Mouse (Mus musculus) embryonic facial prominence, embryonic 13.5 days (tissue): ENCODE results near the gene Cdkal1. TPM values are rescaled to one million over a fixed set of nuclear protein-coding genes. Genes with fewer than 3 reads are reported as not detected.

Source experiments
- ATAC-seq: fragments of 200-750 bp; cut with Nextera tagmentation; 2 replicates; pipeline ENCODE4 v1.8.0; 2017; ENCODE audit warnings: low read depth; ENCODE audit not compliant: insufficient number of reproducible peaks, insufficient read depth, low FRiP score, low TSS enrichment
- H3K27ac ChIP-seq: fragments of 300-500 bp; sonication (generic); 2 replicates; pipeline ENCODE4 v1.5.1; 2015; ENCODE audit warnings: moderate library complexity, mild to moderate bottlenecking, inconsistent platforms
- H3K27me3 ChIP-seq: fragments of 300-500 bp; sonication (generic); 2 replicates; pipeline ENCODE4 v1.6.1; 2015; ENCODE audit warnings: mild to moderate bottlenecking, inconsistent platforms
- H3K36me3 ChIP-seq: fragments of 300-500 bp; sonication (generic); 2 replicates; pipeline ENCODE4 v1.6.1; 2015; ENCODE audit warnings: mild to moderate bottlenecking, inconsistent platforms
- H3K4me1 ChIP-seq: fragments of 300-500 bp; sonication (generic); 2 replicates; pipeline ENCODE4 v1.6.1; 2015; ENCODE audit warnings: inconsistent platforms
- H3K4me2 ChIP-seq: fragments of 300-500 bp; sonication (generic); 2 replicates; pipeline ENCODE4 v1.6.1; 2015; ENCODE audit warnings: moderate library complexity, mild to moderate bottlenecking, inconsistent platforms
- H3K4me3 ChIP-seq: fragments of 300-500 bp; sonication (generic); 2 replicates; pipeline ENCODE4 v1.5.1; 2015; ENCODE audit warnings: mild to moderate bottlenecking, inconsistent platforms
- H3K9ac ChIP-seq: fragments of 300-500 bp; sonication (generic); 2 replicates; pipeline ENCODE4 v1.6.1; 2015; ENCODE audit warnings: mild to moderate bottlenecking, inconsistent platforms
- H3K9me3 ChIP-seq: fragments of 300-500 bp; sonication (generic); 2 replicates; pipeline ENCODE4 v1.6.1; 2016; ENCODE audit warnings: inconsistent platforms
- WGBS: fragments of 180-500 bp; shearing (Covaris S2); methylation state at CpG from one replicate; pipeline ENCODE4 v1.1.7; 2015; ENCODE audit warnings: mixed read lengths; 5-methylcytosine and 5-hydroxymethylcytosine counted together
- polyA plus RNA-seq: library from polyadenylated mRNA; unstranded; fragments of >200 nt; fragmentation: Nextera tagmentation; extraction: Ambion mirVana; gene quantifications from 2 replicates; pipeline ENCODE4 v1.2.1, GENCODE M21; 2015

Cdkal1 gene
- polyA plus RNA-seq, 1 experiment from 2014 or later: 34.0 TPM

DNA sequence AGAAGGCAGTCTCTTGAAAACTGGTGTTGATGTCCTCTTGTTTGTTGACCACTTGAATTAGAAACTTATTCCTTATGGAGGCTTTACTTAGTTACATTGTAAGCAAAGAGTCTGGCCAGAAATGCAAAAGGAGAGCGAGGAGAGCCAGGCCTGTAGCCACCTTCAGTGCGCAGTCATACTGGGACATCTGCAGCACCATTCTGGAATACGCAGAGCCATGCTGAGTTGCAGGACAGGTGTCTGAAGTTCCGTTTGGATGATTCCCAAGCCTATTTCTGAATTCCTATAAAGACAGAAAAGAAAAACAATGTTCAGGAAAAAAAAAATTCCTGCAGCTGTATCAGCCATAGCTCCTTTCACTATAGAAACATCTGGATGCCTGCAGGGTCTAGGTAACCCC is 529.5 kb downstream of the Cdkal1 start:
- no peak overlapping the region for H3K4me2 ChIP-seq
- 82% methylated on average over 4 of the region's 4 CpGs for WGBS
- H3K36me3 ChIP-seq: 0 out of 2 replicates have a peak, but pooled peaks cover 7% of the 10 kb centered on the region
- H3K4me1 ChIP-seq: peaks cover 5% of the 10 kb centered on the region; the same call in 1 of the 2 replicates
- ATAC-seq: no peak
- no peak overlapping the region for H3K27ac ChIP-seq
- H3K9me3 ChIP-seq: no peaks in the 10 kb centered on the region
- H3K27me3 ChIP-seq: no peaks in the 10 kb centered on the region
- no peak overlapping the region for H3K9ac ChIP-seq
- H3K4me3 ChIP-seq: no peak overlapping the region

DNA sequence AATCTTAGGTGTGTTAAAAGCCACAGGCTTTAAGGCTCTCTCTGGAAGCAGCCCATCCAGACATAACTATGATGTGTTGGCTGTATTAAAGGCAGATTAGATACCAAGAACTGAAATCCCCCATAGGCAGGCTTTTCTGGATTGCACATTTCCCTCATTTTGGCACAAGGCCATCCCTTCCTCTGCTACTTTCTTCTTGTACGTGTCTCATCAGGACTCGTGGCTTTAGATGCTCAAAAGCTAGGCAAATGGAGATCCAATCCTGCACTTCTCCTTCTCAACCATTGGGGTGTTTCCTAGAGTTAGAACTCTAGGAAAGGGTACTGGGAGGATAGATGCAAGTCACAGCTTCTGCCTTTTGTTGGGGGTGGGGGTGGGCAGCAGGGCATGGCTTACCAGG is 535.1 kb downstream of the Cdkal1 start:
- Histone ChIP-seq H3K36me3 (0 out of 2 replicates have a peak, but pooled peaks cover 7% of the 10 kb centered on the region), H3K4me3 (no peak overlapping the region), H3K4me1 (peaks cover 8% of the 10 kb centered on the region), H3K4me2 (no peak overlapping the region), H3K27me3 (no peaks in the 10 kb centered on the region), H3K9ac (no peak overlapping the region), H3K27ac (no peak overlapping the region), H3K9me3 (no peaks in the 10 kb centered on the region)
- ATAC-seq: no peak
- 27% methylated on average over 2 of the region's 2 CpGs for WGBS

DNA sequence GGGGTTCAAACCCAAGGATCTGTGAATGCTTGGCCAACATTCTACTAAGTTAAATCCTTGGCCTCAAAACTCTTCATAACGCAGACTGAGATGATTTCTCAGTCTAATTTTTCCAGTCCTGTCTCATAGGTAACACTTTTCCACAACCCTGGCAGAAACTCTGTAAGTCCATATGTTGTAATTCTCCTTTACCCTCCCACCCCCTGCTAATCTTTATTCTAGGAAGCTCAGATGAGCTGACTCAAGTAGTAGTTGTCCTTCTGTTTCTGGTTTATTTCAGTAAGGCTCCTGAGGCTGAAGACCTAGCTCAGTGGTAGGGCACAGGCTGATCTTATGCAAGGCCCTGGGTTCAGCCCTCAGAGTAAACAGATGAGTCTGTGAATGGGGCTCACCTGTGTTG is 537.8 kb downstream of the Cdkal1 start:
- Histone ChIP-seq H3K4me1 (peaks cover 13% of the 10 kb centered on the region), H3K4me3 (no peak overlapping the region), H3K36me3 (no peaks in the 10 kb centered on the region), H3K27me3 (no peaks in the 10 kb centered on the region), H3K9me3 (no peaks in the 10 kb centered on the region), H3K9ac (no peak overlapping the region), H3K27ac (no peak overlapping the region), H3K4me2 (no peak overlapping the region)
- WGBS: 88% methylated on average over 1 of the region's 1 CpGs
- ATAC-seq: no peak

DNA sequence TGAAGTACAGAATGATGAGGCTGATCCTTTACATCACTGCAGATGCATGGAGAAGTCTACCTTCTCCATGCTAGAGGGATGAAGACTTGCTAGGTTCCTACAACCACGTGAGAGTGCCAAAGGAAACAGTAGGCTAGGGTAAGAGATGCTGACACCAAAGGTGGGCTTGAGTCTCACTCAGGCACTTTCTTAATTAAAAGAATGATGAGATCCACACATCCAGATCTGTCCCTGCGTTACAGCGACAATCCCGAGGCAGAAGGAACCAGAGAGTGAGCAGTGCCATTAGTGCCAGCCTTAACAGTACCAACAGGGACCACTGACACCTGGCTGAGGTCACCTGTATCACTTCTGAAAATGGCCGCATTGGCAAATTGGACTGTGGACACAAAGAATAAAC is 539.2 kb downstream of the Cdkal1 start:
- no peak for ATAC-seq

DNA sequence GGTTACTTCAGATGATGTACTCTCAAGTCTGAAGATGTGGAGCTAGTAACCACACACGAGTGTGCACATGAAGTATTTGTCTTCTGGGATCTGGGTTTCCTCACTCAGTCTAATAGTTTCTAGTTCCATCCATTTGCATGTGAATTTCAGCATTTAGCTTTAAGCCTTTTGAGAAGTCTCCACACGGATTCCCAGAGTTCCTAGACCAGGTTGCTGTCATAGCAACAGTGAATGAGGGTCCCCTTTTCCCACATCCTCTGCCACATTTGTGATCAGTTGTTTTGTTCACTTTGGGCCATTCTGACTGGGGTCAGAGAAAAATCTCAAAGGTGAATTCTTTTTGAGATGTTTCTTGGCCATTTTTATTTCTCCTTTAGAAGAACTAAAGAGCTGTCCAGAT is 543.4 kb downstream of the Cdkal1 start:
- no peak for ATAC-seq
- Histone ChIP-seq H3K4me1 (peaks cover 5% of the 10 kb centered on the region; the same call in 1 of the 2 replicates), H3K27me3 (no peaks in the 10 kb centered on the region), H3K36me3 (no peaks in the 10 kb centered on the region), H3K4me2 (no peak overlapping the region), H3K9ac (no peak overlapping the region), H3K9me3 (no peaks in the 10 kb centered on the region), H3K4me3 (no peak overlapping the region), H3K27ac (no peak overlapping the region)
- WGBS: 67% methylated on average over 2 of the region's 2 CpGs

More for the DNA sequence above, 539.2 kb downstream of the Cdkal1 start:
- Histone ChIP-seq H3K27ac (no peak overlapping the region), H3K4me3 (no peak overlapping the region), H3K9me3 (no peaks in the 10 kb centered on the region), H3K4me1 (peaks cover 13% of the 10 kb centered on the region), H3K36me3 (no peaks in the 10 kb centered on the region), H3K4me2 (no peak overlapping the region), H3K9ac (no peak overlapping the region), H3K27me3 (no peaks in the 10 kb centered on the region)
- WGBS: 91% methylated on average over 5 of the region's 5 CpGs

DNA sequence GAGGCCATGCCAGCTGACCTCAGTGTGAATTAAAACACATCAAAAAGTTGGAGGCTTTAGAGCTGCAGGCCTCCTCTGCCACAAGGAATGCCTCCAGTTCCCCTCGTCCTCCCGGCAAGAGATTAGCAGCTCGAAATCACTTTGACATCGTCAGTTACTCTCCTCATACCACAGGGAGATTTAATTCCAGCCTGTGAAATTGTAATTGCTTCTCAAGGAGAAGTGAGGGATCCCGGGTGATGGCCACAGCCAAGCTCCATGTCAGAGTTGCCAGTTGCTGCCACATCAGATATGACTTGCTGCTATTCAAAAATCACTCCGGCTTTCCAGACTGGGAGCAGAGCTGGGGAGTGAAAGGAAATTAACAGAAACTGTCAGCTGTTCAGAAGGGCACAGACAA is 548.1 kb downstream of the Cdkal1 start:
- Histone ChIP-seq H3K4me1 (no peaks in the 10 kb centered on the region), H3K4me2 (no peak overlapping the region), H3K9me3 (no peaks in the 10 kb centered on the region), H3K27me3 (no peaks in the 10 kb centered on the region), H3K36me3 (no peaks in the 10 kb centered on the region), H3K4me3 (no peak overlapping the region), H3K9ac (no peak overlapping the region), H3K27ac (no peak overlapping the region)
- no peak for ATAC-seq
- WGBS: 28% methylated on average over 6 of the region's 6 CpGs

DNA sequence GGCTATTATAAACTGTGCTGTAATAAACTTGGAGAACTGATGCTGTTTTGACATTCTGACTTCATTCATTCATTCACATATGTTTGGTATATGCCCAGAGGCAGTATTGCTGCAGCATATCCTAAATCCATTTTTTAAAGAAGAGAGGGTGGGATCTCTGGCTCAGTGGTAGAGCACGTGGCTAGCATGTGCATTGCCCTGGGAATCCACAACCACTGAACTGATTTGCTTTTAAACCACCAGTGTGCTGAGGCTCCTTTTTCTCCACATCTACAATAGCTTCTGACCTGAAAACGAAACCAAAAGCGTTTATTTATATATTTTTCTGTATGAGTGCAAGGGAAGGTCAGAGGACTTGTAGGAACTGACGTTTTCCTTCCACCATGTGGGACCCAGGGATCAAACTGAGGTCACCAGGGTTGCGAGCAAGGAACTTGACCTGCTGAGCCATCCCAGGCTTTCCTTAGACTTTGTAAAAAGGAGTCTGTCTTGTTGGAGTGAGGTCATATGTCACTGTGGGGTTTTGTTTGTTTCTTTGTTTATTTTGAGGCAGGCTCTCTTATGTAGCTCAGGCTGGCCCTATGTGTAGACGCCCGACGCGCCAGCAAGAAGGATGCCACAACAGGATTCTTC is 562.8 kb downstream of the Cdkal1 start:
- Histone ChIP-seq H3K27ac (no peak overlapping the region), H3K9me3 (no peaks in the 10 kb centered on the region), H3K4me1 (no peaks in the 10 kb centered on the region), H3K27me3 (no peaks in the 10 kb centered on the region), H3K36me3 (no peaks in the 10 kb centered on the region), H3K4me2 (no peak overlapping the region), H3K9ac (no peak overlapping the region), H3K4me3 (no peak overlapping the region)
- WGBS: 80% methylated on average over 9 of the region's 9 CpGs
- ATAC-seq: no peak

DNA sequence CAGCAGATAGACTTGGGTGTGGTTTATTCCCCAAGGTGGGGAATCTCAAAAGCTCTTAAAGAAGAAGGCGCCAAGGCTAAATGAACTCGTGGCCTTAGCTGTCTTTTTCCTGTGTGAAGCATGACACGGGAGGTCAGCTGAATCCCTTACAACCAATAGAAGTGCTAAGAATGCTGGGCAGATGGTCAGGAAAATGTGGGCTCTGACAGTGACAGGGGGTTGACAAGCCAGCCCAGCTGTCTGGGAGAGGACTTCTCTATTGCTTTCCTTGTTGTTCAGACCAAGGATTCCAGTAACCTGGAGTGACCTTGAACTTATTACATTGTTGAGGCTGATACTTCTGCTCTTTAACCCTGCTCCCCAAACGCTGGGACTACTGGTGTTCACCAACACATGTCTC is 564.9 kb downstream of the Cdkal1 start:
- H3K4me2 ChIP-seq: no peak overlapping the region
- no peaks in the 10 kb centered on the region for H3K4me1 ChIP-seq
- H3K27me3 ChIP-seq: no peaks in the 10 kb centered on the region
- H3K9ac ChIP-seq: no peak overlapping the region
- WGBS: 72% methylated on average over 4 of the region's 4 CpGs
- no peak for ATAC-seq
- H3K36me3 ChIP-seq: no peaks in the 10 kb centered on the region
- no peak overlapping the region for H3K4me3 ChIP-seq
- no peaks in the 10 kb centered on the region for H3K9me3 ChIP-seq
- H3K27ac ChIP-seq: no peak overlapping the region

DNA sequence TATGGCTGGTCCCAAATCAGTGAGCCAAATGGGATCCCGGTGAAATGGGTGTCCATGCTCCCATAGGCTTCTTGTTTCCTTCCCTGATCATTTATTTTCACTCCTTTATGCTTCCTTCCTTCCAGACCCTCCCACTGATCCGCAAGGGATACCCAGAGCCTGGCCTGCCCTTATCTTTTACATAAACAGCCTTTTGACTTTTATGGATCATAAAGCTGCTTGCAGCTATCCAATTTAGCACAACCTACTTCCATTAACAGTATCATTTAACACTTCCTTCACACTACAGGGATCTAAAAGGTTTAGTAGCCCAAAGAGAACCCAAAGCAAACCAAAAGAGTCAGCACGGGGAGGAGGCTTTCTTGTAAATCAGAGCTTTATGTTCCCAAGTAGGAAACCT is 570.4 kb downstream of the Cdkal1 start:
- Histone ChIP-seq H3K4me3 (no peak overlapping the region), H3K27me3 (no peaks in the 10 kb centered on the region), H3K9me3 (no peaks in the 10 kb centered on the region), H3K36me3 (no peaks in the 10 kb centered on the region), H3K27ac (no peak overlapping the region), H3K9ac (no peak overlapping the region), H3K4me1 (no peaks in the 10 kb centered on the region), H3K4me2 (no peak overlapping the region)
- ATAC-seq: no peak
- WGBS: 85% methylated on average over 3 of the region's 3 CpGs

DNA sequence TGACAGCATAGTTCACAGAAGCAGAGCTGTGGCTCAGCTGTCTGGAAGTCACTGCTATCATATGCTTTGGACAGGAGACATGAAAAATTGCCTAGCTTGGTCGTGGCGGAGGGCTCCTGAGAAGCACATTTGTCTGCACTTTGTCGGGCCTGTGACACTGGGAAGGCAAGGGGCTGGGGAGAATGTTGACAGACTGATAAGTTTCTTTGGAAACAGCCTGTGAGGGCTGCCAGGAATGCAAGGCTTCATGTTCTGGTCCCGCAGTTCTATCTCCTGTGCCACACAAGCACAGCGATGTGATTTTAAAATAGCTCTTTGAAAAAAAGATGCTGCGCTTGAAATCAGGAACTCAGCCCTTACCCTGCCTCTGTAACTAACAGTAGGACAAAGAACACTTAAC is 573.9 kb downstream of the Cdkal1 start:
- Histone ChIP-seq H3K9ac (no peak overlapping the region), H3K4me2 (no peak overlapping the region), H3K4me3 (no peak overlapping the region), H3K27me3 (no peaks in the 10 kb centered on the region), H3K27ac (no peak overlapping the region), H3K36me3 (no peaks in the 10 kb centered on the region), H3K4me1 (no peaks in the 10 kb centered on the region), H3K9me3 (no peaks in the 10 kb centered on the region)
- ATAC-seq: no peak
- WGBS: 85% methylated on average over 6 of the region's 6 CpGs

DNA sequence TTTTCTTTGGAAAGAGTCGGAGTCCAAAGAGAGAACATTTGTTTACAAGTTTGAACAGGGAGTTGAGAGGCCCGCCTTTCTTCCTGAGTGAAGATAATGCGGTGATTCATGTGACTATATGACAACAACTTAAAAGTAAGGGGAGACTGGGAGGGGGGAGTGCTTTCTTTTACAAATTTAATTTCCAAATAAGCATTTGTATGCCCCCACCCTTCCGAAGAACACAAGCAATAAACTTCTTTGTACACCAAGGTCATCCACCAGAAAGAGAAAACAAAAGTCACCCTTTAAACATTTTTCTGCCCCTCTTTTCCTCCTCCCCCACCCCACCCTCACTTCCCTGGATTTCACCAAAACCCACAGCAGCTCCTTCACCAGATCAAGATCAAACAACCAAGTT is 577.3 kb downstream of the Cdkal1 start:
- Histone ChIP-seq H3K27me3 (no peaks in the 10 kb centered on the region), H3K9me3 (no peaks in the 10 kb centered on the region), H3K27ac (no peak overlapping the region), H3K9ac (no peak overlapping the region), H3K4me2 (no peak overlapping the region), H3K4me1 (peaks cover 7% of the 10 kb centered on the region; the same call in 1 of the 2 replicates), H3K4me3 (no peak overlapping the region), H3K36me3 (no peaks in the 10 kb centered on the region)
- WGBS: 59% methylated on average over 4 of the region's 4 CpGs
- no peak for ATAC-seq

DNA sequence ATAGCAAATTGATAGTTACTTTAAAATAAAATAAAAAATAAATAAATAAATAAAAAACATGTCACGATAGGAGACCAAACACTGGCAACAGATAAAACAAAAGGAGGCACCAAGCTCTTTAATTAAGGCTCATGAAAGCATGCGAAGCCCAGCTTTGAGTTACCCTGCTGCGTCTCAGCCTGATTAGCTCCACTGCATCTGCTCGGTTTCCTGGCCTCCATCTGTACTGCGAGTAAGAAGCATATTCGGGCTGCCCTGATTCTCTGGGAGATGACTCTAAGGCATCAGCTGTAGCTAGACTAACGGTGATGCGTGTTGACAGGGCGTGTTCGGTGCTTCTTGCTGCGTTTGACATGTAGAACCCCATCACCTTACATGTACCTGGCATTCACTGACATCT is 581.2 kb downstream of the Cdkal1 start:
- ATAC-seq: no peak
- peaks cover 7% of the 10 kb centered on the region; the same call in 1 of the 2 replicates for H3K4me1 ChIP-seq
- H3K9me3 ChIP-seq: no peaks in the 10 kb centered on the region
- H3K27ac ChIP-seq: no peak overlapping the region
- WGBS: 55% methylated on average over 11 of the region's 11 CpGs
- H3K4me2 ChIP-seq: no peak overlapping the region
- H3K27me3 ChIP-seq: no peaks in the 10 kb centered on the region
- no peak overlapping the region for H3K9ac ChIP-seq
- H3K36me3 ChIP-seq: no peaks in the 10 kb centered on the region
- no peak overlapping the region for H3K4me3 ChIP-seq
